Mouse (Mus musculus) lung, postnatal 0 days (tissue): ENCODE data around the gene Insr.

Experiments used
- CTCF ChIP-seq: IDR thresholded peaks from 2 replicates; pipeline ENCODE4 v1.5.1; 2016; ENCODE audit warnings: antibody characterized with exemption, mild to moderate bottlenecking
- EP300 ChIP-seq: IDR thresholded peaks from 2 replicates; pipeline ENCODE4 v1.6.1; 2016; ENCODE audit warnings: antibody characterized with exemption, mild to moderate bottlenecking, control low read depth

- TF ChIP-seq CTCF, result no peak
- TF ChIP-seq EP300, result no peak
Measured at GRCm38 (mm10) chr8:3225184-3225583, 54.2 kb downstream of the Insr start.
